Mouse (Mus musculus): ENCODE measurements around the gene Abcb1a.
"Not testable (repeated sequence)": the region's sequence is repeated elsewhere in the genome, so short reads cannot be mapped to it uniquely, and the experiment has no call there.

Abcb1a gene

GRCm38 (mm10) chr5:8732639-8733038 lies 72.8 kb downstream of the Abcb1a start:
- DNase-seq: no peak

- not testable (repeated sequence) for DNase-seq
Measured at GRCm38 (mm10) chr5:8733307-8733706, 73.4 kb downstream of the Abcb1a start.

DNA sequence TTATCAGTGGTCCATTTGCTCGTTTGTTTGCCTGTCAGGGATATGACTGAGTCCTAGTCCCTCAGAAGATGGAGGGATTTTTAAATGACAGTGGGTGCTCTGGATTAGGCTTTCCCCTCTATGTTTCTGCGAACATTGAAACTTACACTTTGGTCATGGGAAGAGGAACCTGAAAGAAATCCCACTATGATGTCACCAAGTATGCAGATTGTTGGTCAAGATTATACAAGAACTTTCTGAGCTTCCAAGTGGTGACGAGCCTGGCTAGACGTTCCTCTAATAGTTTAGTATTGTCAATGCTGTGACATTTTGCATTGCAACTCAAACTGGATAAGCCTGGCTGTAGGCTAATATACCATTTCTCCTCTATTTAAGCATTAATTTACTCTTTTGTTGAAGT lies 76.5 kb downstream of the Abcb1a start:
- DNase-seq: no peak

DNA sequence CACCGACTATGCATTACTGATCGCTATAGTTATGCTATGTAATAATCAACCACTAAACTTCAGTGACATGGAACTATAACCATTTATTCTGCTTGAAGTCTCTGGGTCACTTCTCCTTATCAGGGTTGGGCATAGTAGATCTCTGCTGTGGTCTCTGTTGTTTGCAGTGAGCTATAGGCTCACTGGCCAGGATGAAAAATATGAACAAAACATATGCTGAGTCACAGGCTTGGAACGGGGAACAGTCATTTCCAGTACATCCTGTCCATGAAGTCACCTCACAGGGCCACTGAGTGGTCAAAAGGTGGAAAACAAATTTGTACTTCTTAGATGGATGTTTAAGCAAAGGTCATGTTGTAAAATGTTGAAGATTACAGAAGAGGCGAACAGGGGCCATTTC lies 77.2 kb downstream of the Abcb1a start:
- DNase-seq: no peak

DNA sequence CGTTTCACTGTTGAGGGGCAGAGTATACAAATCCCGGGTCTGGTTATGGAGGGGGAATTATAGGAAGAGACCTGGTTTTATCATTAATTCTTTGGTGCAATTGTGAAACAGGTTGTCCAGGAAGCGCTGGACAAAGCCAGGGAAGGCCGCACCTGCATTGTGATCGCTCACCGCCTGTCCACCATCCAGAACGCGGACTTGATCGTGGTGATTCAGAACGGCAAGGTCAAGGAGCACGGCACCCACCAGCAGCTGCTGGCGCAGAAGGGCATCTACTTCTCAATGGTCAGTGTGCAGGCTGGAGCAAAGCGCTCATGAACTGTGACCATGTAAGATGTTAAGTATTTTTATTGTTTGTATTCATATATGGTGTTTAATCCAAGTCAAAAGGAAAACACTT lies 87.4 kb downstream of the Abcb1a start:
- DNase-seq: not testable (repeated sequence)

- no peak for DNase-seq
Measured at GRCm38 (mm10) chr5:8772866-8773265, 113.0 kb downstream of the Abcb1a start.

GRCm38 (mm10) chr5:8778311-8778710 lies 118.4 kb downstream of the Abcb1a start:
- no peak for DNase-seq

DNA sequence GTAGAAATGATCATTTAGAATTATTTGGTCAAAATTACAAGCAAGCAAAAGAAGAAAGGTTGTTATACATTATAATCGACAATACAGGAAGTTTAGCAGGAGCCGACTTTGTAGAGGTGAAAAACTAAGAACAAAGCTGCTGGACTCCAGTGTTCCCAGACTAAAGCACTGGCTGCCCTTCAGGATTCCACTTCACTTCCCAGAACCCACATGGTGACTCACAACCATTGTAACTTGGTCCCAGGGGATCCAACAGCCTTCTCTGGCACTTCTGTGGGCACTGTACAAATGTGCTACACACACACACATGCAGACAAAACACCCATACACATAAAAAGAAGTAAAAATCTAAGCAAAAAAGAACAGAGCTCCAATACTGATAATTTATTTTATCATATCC lies 118.9 kb downstream of the Abcb1a start:
- no peak for DNase-seq

DNA sequence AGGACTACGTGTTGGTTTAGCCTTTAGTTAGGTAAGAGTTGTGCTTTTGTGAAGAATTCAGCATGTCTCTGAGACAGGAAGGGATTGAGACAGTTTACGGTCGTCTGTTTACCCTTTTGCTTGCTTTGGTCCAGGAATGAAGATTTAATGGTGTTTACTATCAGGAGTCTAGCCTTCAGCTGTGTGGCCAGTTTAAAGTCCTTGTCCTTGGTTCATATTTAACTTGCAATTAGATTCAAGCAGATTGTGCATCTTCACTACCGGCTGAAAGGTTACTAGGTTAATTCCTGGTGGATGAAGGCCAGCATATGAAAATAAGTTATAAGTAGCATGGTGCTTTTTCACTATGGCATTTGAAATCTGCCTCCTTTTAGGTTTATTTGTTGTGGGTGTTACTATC lies 132.4 kb downstream of the Abcb1a start:
- no peak for DNase-seq
